Mouse (Mus musculus) thymus, adult 2 months (tissue): Measurements from ENCODE around the gene Bpnt1. TPM values are rescaled to one million over a fixed set of nuclear protein-coding genes. Genes with fewer than 3 reads are reported as not detected.

Experiments used
- DNase-seq: peaks from one replicate; pipeline ENCODE4 v3.0.0; 2021
- H3K27ac ChIP-seq: fragments of 200-500 bp; 2 replicates; pipeline ENCODE4 v1.5.1; 2012; ENCODE audit warnings: low read length, control low read depth; ENCODE audit not compliant: control insufficient read depth, insufficient read depth
- H3K27me3 ChIP-seq: fragments of 200-500 bp; 2 replicates; pipeline ENCODE4 v1.6.1; 2012; ENCODE audit warnings: mild to moderate bottlenecking, low read length, moderate library complexity, mixed read lengths; ENCODE audit not compliant: control insufficient read depth, insufficient read depth
- H3K36me3 ChIP-seq: fragments of 200-500 bp; 2 replicates; pipeline ENCODE4 v1.6.1; 2012; ENCODE audit warnings: mild to moderate bottlenecking, low read length, moderate library complexity; ENCODE audit not compliant: control insufficient read depth, insufficient read depth
- H3K4me1 ChIP-seq: fragments of 200-500 bp; replicated peaks from 2 replicates; pipeline ENCODE4 v1.6.1; 2012; ENCODE audit warnings: low read length; ENCODE audit not compliant: control insufficient read depth, insufficient read depth
- H3K4me3 ChIP-seq: fragments of 200-500 bp; 2 replicates; pipeline ENCODE4 v1.5.1; 2012; ENCODE audit warnings: mild to moderate bottlenecking, low read length, control low read depth, moderate library complexity; ENCODE audit not compliant: control insufficient read depth, insufficient read depth
- CTCF ChIP-seq: fragments of 200-500 bp; IDR thresholded peaks from 2 replicates; pipeline ENCODE4 v1.5.1; 2012; ENCODE audit warnings: mild to moderate bottlenecking, control low read depth, low read length, moderate library complexity, borderline replicate concordance; ENCODE audit not compliant: control insufficient read depth, poor library complexity, insufficient read depth; ENCODE audit errors: extremely low read depth
- POLR2A ChIP-seq: fragments of 200-500 bp; IDR thresholded peaks from 2 replicates; pipeline ENCODE4 v1.6.1; 2012; ENCODE audit warnings: mild to moderate bottlenecking, low read length, control low read depth, moderate library complexity; ENCODE audit not compliant: control insufficient read depth, poor library complexity, insufficient read depth; ENCODE audit errors: extremely low read depth
- WGBS: fragments of 180-500 bp; shearing (Covaris S2); methylation state at CpG from one replicate; pipeline ENCODE4 v1.1.7; 2018; 5-methylcytosine and 5-hydroxymethylcytosine counted together
- polyA plus RNA-seq: library from polyadenylated mRNA; depleted of rRNA; stranded (reverse); fragments of >200 nt; gene quantifications from 2 replicates; pipeline ENCODE4 v1.2.3, GENCODE M21; 2012

The Bpnt1 gene
- polyA plus RNA-seq, 1 experiment, result 14.0 TPM

GRCm38 (mm10) chr1:185328721-185329610 is 3.0 kb upstream of the Bpnt1 start, which contains the start of gene Iars2:
TSS of gene Iars2 (minus strand) at chr1:185329396.
- WGBS, result under 1% methylated on average over 76 of the region's 76 CpGs
- DNase-seq, result peak; percentile 95

GRCm38 (mm10) chr1:185329851-185330250 is 2.1 kb upstream of the Bpnt1 start:
- H3K36me3 ChIP-seq, result peaks cover 4% of the 10 kb centered on the region
- 0 out of 2 replicates have a peak, but pooled peaks cover 4% of the 10 kb centered on the region for H3K4me1 ChIP-seq
- H3K27ac ChIP-seq, result no peak overlapping the region
- no peaks in the 10 kb centered on the region for H3K27me3 ChIP-seq
- TF ChIP-seq POLR2A, result no peak
- no peak for TF ChIP-seq CTCF
- no peak for DNase-seq
- WGBS, result 96% methylated on average over 8 of the region's 8 CpGs
- H3K4me3 ChIP-seq, result no peak overlapping the region

More at GRCm38 (mm10) chr1:185328721-185329610, 3.0 kb upstream of the Bpnt1 start, which contains the start of gene Iars2:
- TF ChIP-seq CTCF (peak; percentile 23; the same call in 1 of the 2 replicates), POLR2A (peak; percentile 85; the same call in 1 of the 2 replicates)
- Histone ChIP-seq H3K27me3 (no peaks in the 10 kb centered on the region), H3K4me1 (0 out of 2 replicates have a peak, but pooled peaks cover 4% of the 10 kb centered on the region), H3K27ac (peak within 1 kb of the TSS; percentile 13), H3K36me3 (peaks cover 9% of the 10 kb centered on the region), H3K4me3 (peak within 1 kb of the TSS; percentile 79)

GRCm38 (mm10) chr1:185331364-185331763 is 585 bp upstream of the Bpnt1 start:
- Histone ChIP-seq H3K4me1 (0 out of 2 replicates have a peak, but pooled peaks cover 4% of the 10 kb centered on the region), H3K27ac (no peak overlapping the region), H3K27me3 (no peaks in the 10 kb centered on the region), H3K4me3 (no peak overlapping the region), H3K36me3 (no peaks in the 10 kb centered on the region)
- WGBS, result 52% methylated on average over 5 of the region's 5 CpGs
- no peak for DNase-seq
- TF ChIP-seq POLR2A (no peak), CTCF (no peak)

- 91% methylated on average over 5 of the region's 5 CpGs for WGBS
- H3K4me1 ChIP-seq, result 0 out of 2 replicates have a peak, but pooled peaks cover 4% of the 10 kb centered on the region
- no peaks in the 10 kb centered on the region for H3K27me3 ChIP-seq
- no peaks in the 10 kb centered on the region for H3K36me3 ChIP-seq
- no peak overlapping the region for H3K4me3 ChIP-seq
- TF ChIP-seq POLR2A (no peak), CTCF (no peak)
- H3K27ac ChIP-seq, result no peak overlapping the region
- DNase-seq, result no peak
These were observed 1.7 kb downstream of the Bpnt1 start for GRCm38 (mm10) chr1:185333651-185334050.

- no peak overlapping the region for H3K27ac ChIP-seq
- TF ChIP-seq CTCF (no peak), POLR2A (no peak)
- no peaks in the 10 kb centered on the region for H3K27me3 ChIP-seq
- 94% methylated on average over 4 of the region's 4 CpGs for WGBS
- no peak overlapping the region for H3K4me3 ChIP-seq
- H3K36me3 ChIP-seq, result no peaks in the 10 kb centered on the region
- 0 out of 2 replicates have a peak, but pooled peaks cover 4% of the 10 kb centered on the region for H3K4me1 ChIP-seq
- no peak for DNase-seq
These were observed 2.2 kb downstream of the Bpnt1 start for GRCm38 (mm10) chr1:185334136-185334535.

- DNase-seq, result no peak
- H3K27me3 ChIP-seq, result no peaks in the 10 kb centered on the region
- no peak overlapping the region for H3K4me3 ChIP-seq
- 0 out of 2 replicates have a peak, but pooled peaks cover 2% of the 10 kb centered on the region for H3K4me1 ChIP-seq
- no peaks in the 10 kb centered on the region for H3K36me3 ChIP-seq
- TF ChIP-seq CTCF, result no peak
- no peak for TF ChIP-seq POLR2A
- WGBS, result 90% methylated on average over 6 of the region's 6 CpGs
- H3K27ac ChIP-seq, result no peak overlapping the region
These were observed 3.3 kb downstream of the Bpnt1 start for GRCm38 (mm10) chr1:185335231-185335765.
